Mouse (Mus musculus) lung, postnatal 0 days (tissue): Measurements from ENCODE around the gene Khsrp. TPM values are rescaled to one million over a fixed set of nuclear protein-coding genes. Genes with fewer than 3 reads are reported as not detected.

Experiments used
- ATAC-seq: fragments of 200-750 bp; cut with Nextera tagmentation; 2 replicates; pipeline ENCODE4 v1.8.0; 2017; ENCODE audit warnings: moderate library complexity
- DNase-seq: peaks from one replicate; pipeline ENCODE4 v3.0.0-alpha.2; 2016; ENCODE audit warnings: low spot score
- H3K27ac ChIP-seq: fragments of 300-500 bp; sonication (generic); 2 replicates; pipeline ENCODE4 v1.5.1; 2014; ENCODE audit warnings: antibody characterized with exemption, mild to moderate bottlenecking, low read length, mixed read lengths
- H3K27me3 ChIP-seq: fragments of 300-500 bp; sonication (generic); replicated peaks from 2 replicates; pipeline ENCODE4 v1.6.1; 2014; ENCODE audit warnings: low read length, mixed read lengths; ENCODE audit not compliant: insufficient read depth
- H3K36me3 ChIP-seq: fragments of 300-500 bp; sonication (generic); 2 replicates; pipeline ENCODE4 v1.6.1; 2014; ENCODE audit warnings: low read length, mixed read lengths; ENCODE audit not compliant: insufficient read depth
- H3K4me1 ChIP-seq: fragments of 300-500 bp; sonication (generic); 2 replicates; pipeline ENCODE4 v1.6.1; 2014; ENCODE audit warnings: antibody characterized with exemption, low read depth, low read length, mixed read lengths; ENCODE audit not compliant: insufficient read depth
- H3K4me2 ChIP-seq: fragments of 300-500 bp; sonication (generic); replicated peaks from 2 replicates; pipeline ENCODE4 v1.6.1; 2014; ENCODE audit warnings: low read depth, mild to moderate bottlenecking, low read length, moderate library complexity, mixed read lengths
- H3K4me3 ChIP-seq: fragments of 300-500 bp; sonication (generic); 2 replicates; pipeline ENCODE4 v1.5.1; 2014; ENCODE audit warnings: low read depth, low read length
- H3K9ac ChIP-seq: fragments of 300-500 bp; sonication (generic); replicated peaks from 2 replicates; pipeline ENCODE4 v1.6.1; 2014; ENCODE audit warnings: low read depth, mild to moderate bottlenecking
- H3K9me3 ChIP-seq: fragments of 300-500 bp; sonication (generic); 2 replicates; pipeline ENCODE4 v1.6.1; 2016; ENCODE audit warnings: low read length, mixed read lengths
- CTCF ChIP-seq: IDR thresholded peaks from 2 replicates; pipeline ENCODE4 v1.5.1; 2016; ENCODE audit warnings: antibody characterized with exemption, mild to moderate bottlenecking
- EP300 ChIP-seq: IDR thresholded peaks from 2 replicates; pipeline ENCODE4 v1.6.1; 2016; ENCODE audit warnings: antibody characterized with exemption, mild to moderate bottlenecking, control low read depth
- WGBS: fragments of 180-500 bp; shearing (Covaris S2); extraction: QIAGEN DNeasy Blood & Tissue Kit; methylation state at CpG from one replicate; pipeline ENCODE4 v1.1.7; 2014; 5-methylcytosine and 5-hydroxymethylcytosine counted together
- polyA plus RNA-seq: library from polyadenylated mRNA; unstranded; fragments of >200 nt; fragmentation: Nextera tagmentation; extraction: Ambion mirVana; gene quantifications from 2 replicates; pipeline ENCODE4 v1.2.1, GENCODE M21; 2015

Gene Khsrp
- polyA plus RNA-seq, 1 experiment from 2014 or later: 20.4 TPM

- WGBS: 64% methylated on average over 8 of the region's 8 CpGs
- no peaks in the 10 kb centered on the region for H3K9me3 ChIP-seq
- no peak overlapping the region for H3K4me3 ChIP-seq
- DNase-seq (no peak), ATAC-seq (no peak)
- no peak overlapping the region for H3K27ac ChIP-seq
- no peaks in the 10 kb centered on the region for H3K4me1 ChIP-seq
- TF ChIP-seq CTCF: no peak
- TF ChIP-seq EP300: no peak
- no peaks in the 10 kb centered on the region for H3K27me3 ChIP-seq
- no peak overlapping the region for H3K9ac ChIP-seq
- no peaks in the 10 kb centered on the region for H3K36me3 ChIP-seq
- H3K4me2 ChIP-seq: no peak overlapping the region
Observed at GRCm38 (mm10) chr17:56976531-56977390, 54.6 kb downstream of the Khsrp start.

GRCm38 (mm10) chr17:56975391-56975790 is 55.9 kb downstream of the Khsrp start:
- no peak for ATAC-seq
- H3K27ac ChIP-seq: no peak overlapping the region
- H3K9me3 ChIP-seq: no peaks in the 10 kb centered on the region
- no peaks in the 10 kb centered on the region for H3K36me3 ChIP-seq
- no peak overlapping the region for H3K4me2 ChIP-seq
- no peak for TF ChIP-seq EP300
- TF ChIP-seq CTCF: no peak
- no peak overlapping the region for H3K4me3 ChIP-seq
- H3K27me3 ChIP-seq: no peaks in the 10 kb centered on the region
- H3K4me1 ChIP-seq: no peaks in the 10 kb centered on the region
- no peak for DNase-seq
- WGBS: 70% methylated on average over 3 of the region's 3 CpGs
- no peak overlapping the region for H3K9ac ChIP-seq

DNA sequence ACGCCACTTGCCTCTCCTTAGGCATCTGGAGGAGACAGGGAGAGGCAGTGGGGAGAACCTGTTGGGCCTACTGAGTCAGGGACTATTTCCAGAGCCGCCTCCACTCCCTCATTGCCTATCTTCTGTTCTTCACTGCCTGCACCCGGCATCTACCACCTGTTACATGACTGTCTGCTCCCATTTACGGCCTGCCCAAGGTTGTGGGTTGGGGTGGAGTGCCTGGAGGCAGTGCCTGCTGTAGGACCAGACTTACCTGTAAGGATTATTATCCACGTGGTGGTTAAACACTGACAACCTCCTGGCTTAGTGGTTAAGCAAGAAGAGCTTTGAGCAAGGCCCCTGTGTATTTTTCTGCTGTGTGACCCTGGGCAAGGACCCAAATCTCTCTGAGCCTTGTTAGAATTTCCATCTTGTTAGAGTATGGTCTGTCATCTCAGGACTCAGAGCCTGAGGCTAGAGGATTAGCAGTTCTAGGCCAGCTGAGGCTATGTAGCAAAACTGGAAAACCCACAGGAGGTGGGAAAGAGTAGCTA is 56.5 kb downstream of the Khsrp start:
- no peak for ATAC-seq
- no peaks in the 10 kb centered on the region for H3K9me3 ChIP-seq
- no peak overlapping the region for H3K27ac ChIP-seq
- no peak overlapping the region for H3K9ac ChIP-seq
- no peaks in the 10 kb centered on the region for H3K4me1 ChIP-seq
- no peak overlapping the region for H3K4me2 ChIP-seq
- H3K36me3 ChIP-seq: no peaks in the 10 kb centered on the region
- 64% methylated on average over 5 of the region's 5 CpGs for WGBS
- H3K4me3 ChIP-seq: no peak overlapping the region
- no peaks in the 10 kb centered on the region for H3K27me3 ChIP-seq
- TF ChIP-seq EP300 (no peak), CTCF (no peak)
- DNase-seq: no peak

DNA sequence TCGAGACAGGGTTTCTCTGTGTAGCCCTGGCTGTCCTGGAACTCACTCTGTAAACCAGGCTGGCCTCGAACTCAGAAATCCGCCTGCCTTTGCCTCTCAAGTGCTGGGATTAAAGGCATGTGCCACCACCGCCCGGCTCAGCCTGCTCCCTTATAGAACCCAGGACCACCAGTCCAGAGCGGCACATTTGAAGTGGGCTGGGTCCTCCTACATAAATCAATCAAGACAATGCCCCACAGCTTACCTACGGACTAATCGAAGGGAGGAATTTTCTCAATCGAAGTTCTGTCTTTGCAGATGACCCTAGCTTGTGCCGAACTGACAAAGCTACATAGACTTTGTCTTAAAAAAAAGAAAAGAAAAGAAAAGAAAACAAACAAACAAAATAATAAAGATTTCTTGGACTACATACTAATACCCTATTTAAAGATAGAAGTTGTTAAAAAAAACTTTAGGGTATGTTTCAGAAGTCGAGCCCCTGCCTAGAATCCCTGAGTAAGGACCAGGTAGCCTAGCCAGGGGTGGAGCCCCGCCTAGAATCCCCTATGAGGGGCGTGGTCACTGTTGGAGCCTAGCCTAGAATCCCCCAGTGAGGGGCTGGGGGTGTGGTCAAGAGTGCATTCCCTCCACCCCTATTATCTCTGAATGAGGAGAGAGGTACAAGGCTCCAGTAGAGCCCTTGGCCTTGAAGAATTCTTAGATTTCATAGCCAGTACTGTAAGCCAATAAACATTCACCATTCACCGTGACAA is 57.2 kb downstream of the Khsrp start:
- WGBS: 57% methylated on average over 12 of the region's 14 CpGs
- Histone ChIP-seq H3K9me3 (no peaks in the 10 kb centered on the region), H3K9ac (no peak overlapping the region), H3K4me2 (no peak overlapping the region), H3K27me3 (no peaks in the 10 kb centered on the region), H3K4me1 (no peaks in the 10 kb centered on the region), H3K4me3 (no peak overlapping the region), H3K27ac (no peak overlapping the region), H3K36me3 (no peaks in the 10 kb centered on the region)
- DNase-seq (no peak), ATAC-seq (no peak)
- TF ChIP-seq EP300 (no peak), CTCF (no peak)

Other genes with a start within 250 kb of the Khsrp start
- gene Rfx2, start 200.5 kb downstream of the Khsrp start, polyA plus RNA-seq: 5.9 and 6.6 TPM in 2 replicates
- not detected in 2 replicates for gene Acsbg2, start 157.1 kb downstream of the Khsrp start, polyA plus RNA-seq
- 0.15 and 0.23 TPM in 2 replicates for gene 1700061G19Rik, start 156.0 kb downstream of the Khsrp start, polyA plus RNA-seq
- gene Mllt1, start 96.1 kb downstream of the Khsrp start, polyA plus RNA-seq: 17.7 TPM in 2 replicates
- not detected in 2 replicates for gene Acer1, start 49.4 kb downstream of the Khsrp start, polyA plus RNA-seq
- 62.5 and 71.1 TPM in 2 replicates for gene Clpp, start 41.2 kb downstream of the Khsrp start, polyA plus RNA-seq
- 31.3 and 35.3 TPM in 2 replicates for gene Alkbh7, start 34.2 kb downstream of the Khsrp start, polyA plus RNA-seq
- 0.37 TPM in 1 of 2 replicates, not detected in the other for gene Pspn, start 31.5 kb downstream of the Khsrp start, polyA plus RNA-seq
- gene Gtf2f1, start 20.2 kb downstream of the Khsrp start, polyA plus RNA-seq: 33.3 and 37.0 TPM in 2 replicates
- gene Gm17949, start 20.1 kb downstream of the Khsrp start, polyA plus RNA-seq: 0.50 and 0.68 TPM in 2 replicates
- gene Slc25a41, start 10.1 kb upstream of the Khsrp start, polyA plus RNA-seq: not detected in 2 replicates
- gene Crb3, start 27.6 kb upstream of the Khsrp start, polyA plus RNA-seq: 119 and 120 TPM in 2 replicates
- 5.8 and 5.9 TPM in 2 replicates for gene Slc25a23, start 28.3 kb upstream of the Khsrp start, polyA plus RNA-seq
- 5.7 and 6.0 TPM in 2 replicates for gene Dennd1c, start 47.0 kb upstream of the Khsrp start, polyA plus RNA-seq
- 7.1 and 7.5 TPM in 2 replicates for gene Tubb4a, start 56.3 kb upstream of the Khsrp start, polyA plus RNA-seq
- gene Tnfsf9, start 73.8 kb upstream of the Khsrp start, polyA plus RNA-seq: 3.0 and 3.4 TPM in 2 replicates
- gene Cd70, start 118.3 kb upstream of the Khsrp start, polyA plus RNA-seq: not detected in 2 replicates
- gene Tnfsf14, start 162.7 kb upstream of the Khsrp start, polyA plus RNA-seq: 0.50 and 0.73 TPM in 2 replicates
- gene C3, start 196.6 kb upstream of the Khsrp start, polyA plus RNA-seq: 50.2 and 55.0 TPM in 2 replicates
- 48.4 and 48.8 TPM in 2 replicates for gene Gpr108, start 216.9 kb upstream of the Khsrp start, polyA plus RNA-seq
- 46.4 and 58.9 TPM in 2 replicates for gene Trip10, start 217.9 kb upstream of the Khsrp start, polyA plus RNA-seq
- gene Vav1, start 247.6 kb upstream of the Khsrp start, polyA plus RNA-seq: 4.8 and 5.4 TPM in 2 replicates